Mouse (Mus musculus) thymus, postnatal 0 days (tissue): ENCODE results near the gene Rbfox1. TPM values are rescaled to one million over a fixed set of nuclear protein-coding genes. Genes with fewer than 3 reads are reported as not detected.

Source experiments
- DNase-seq: peaks from one replicate; pipeline ENCODE4 v3.0.0-alpha.2; 2015; ENCODE audit warnings: low spot score
- polyA plus RNA-seq: library from polyadenylated mRNA; unstranded; fragments of >200 nt; fragmentation: Nextera tagmentation; extraction: Ambion mirVana; gene quantifications from 2 replicates; pipeline ENCODE4 v1.2.1, GENCODE M21; 2015

Rbfox1 gene
- polyA plus RNA-seq, 1 experiment from 2014 or later, result 3.2 TPM

DNA sequence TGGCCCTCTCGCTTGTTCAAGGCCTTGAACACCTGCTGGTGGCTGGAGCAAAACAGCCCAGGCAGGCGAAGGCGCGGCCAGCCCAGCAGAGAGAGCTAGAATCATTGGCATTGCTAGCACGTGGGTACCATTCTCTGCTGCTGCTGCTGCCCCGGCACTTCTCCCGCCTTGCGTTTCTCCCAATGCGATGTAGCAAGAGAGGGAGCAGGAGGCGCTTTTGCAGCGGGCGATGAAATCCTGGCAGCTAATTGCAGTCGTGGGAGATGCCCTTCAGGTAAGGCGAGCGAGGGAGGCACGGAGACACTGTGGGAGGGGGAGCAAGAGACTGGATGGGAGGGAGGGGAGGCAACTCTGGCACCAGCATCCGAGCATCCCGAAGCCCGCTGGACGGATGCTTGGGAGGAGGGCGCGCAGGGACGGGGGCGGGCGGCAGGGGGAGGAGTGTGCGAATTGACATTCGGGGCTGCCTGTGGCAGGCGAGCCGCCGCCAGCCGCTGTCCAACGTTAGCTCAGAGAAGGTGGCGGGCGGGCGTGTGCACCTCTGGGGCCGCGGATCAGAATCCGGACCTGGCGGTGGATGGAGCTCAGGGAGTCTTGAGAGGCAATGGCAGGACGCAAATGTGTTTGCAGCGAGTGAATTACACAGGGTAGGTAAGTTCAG, 463.6 kb downstream of the Rbfox1 start:
- no peak for DNase-seq

- no peak for DNase-seq
Measured at GRCm38 (mm10) chr16:6349381-6349780, 464.2 kb downstream of the Rbfox1 start.

GRCm38 (mm10) chr16:6350256-6350655, 465.1 kb downstream of the Rbfox1 start:
- no peak for DNase-seq

GRCm38 (mm10) chr16:6353191-6353590, 468.0 kb downstream of the Rbfox1 start:
- no peak for DNase-seq

DNA sequence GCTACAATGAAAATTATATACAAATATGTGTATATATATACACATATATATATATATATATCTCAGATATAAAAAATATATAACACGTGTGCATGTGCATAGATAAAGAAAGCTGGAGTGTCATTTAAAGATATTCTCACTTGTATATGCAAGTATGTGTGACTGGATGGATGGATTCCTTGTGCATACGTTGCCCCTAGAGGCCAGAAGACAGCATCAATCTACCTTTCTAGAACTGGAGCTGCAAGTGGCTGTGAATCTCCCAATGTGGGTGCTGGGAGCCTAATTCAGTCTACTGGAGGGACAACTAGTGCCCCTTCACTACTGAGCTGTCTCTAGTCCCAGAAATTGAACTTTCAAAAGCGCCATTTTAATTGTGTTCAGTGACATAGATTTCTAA, 471.8 kb downstream of the Rbfox1 start:
- no peak for DNase-seq

GRCm38 (mm10) chr16:6365793-6366192, 480.6 kb downstream of the Rbfox1 start:
- no peak for DNase-seq

DNA sequence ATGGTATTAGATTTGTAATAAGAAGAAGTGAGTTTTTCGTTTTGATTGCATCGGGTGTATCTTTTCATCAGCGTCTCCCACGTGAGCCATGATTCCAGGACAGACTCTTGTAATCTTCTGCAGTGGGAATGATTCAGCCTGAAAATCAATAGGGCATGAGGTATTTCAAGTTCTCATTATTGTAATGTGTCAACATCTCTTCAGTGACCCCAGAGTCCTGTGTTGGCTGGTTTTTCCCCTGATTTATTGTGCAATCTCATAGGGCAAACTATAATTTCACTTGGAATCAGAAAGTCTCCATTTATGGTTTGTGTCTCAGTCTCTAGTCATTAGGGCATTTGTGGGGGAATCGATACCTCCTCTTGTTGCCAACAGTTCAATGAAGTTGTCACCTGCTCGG, 481.5 kb downstream of the Rbfox1 start:
- DNase-seq, result no peak

- no peak for DNase-seq
Measured at GRCm38 (mm10) chr16:6380924-6381323, 495.8 kb downstream of the Rbfox1 start.

- DNase-seq, result no peak
Measured at GRCm38 (mm10) chr16:6381572-6381971, 496.4 kb downstream of the Rbfox1 start.

GRCm38 (mm10) chr16:6382712-6383111, 497.6 kb downstream of the Rbfox1 start:
- DNase-seq, result no peak

DNA sequence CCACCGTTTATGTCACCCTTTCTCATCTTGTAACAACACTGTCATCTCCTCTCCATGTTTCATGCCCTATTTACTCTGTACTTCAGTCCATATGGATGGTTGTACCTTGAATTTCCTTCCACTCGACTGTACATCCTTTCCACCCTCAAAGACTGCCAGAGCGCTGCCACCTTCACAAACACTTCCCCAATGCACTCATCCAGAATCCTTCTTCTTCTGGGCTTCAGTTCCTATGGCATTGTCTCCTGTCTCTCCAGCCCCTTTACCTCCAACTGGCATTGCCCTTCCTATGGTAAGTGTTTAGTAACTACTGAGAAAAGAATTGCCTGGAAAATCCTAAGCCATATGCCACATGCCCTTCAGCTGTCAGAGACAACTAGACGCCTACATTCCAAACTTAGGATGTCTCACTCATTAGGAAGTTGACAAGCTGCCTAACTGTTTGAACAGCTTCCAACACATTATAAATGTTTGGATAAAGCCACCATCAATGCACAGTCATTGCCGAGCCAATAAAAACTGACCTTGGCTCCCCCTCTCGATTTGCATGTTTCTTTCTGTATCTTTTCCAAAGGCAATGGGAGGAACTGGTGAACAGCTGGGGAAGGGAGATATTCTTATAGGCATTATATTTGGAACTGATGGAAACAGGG, 505.2 kb downstream of the Rbfox1 start:
- DNase-seq, result no peak

DNA sequence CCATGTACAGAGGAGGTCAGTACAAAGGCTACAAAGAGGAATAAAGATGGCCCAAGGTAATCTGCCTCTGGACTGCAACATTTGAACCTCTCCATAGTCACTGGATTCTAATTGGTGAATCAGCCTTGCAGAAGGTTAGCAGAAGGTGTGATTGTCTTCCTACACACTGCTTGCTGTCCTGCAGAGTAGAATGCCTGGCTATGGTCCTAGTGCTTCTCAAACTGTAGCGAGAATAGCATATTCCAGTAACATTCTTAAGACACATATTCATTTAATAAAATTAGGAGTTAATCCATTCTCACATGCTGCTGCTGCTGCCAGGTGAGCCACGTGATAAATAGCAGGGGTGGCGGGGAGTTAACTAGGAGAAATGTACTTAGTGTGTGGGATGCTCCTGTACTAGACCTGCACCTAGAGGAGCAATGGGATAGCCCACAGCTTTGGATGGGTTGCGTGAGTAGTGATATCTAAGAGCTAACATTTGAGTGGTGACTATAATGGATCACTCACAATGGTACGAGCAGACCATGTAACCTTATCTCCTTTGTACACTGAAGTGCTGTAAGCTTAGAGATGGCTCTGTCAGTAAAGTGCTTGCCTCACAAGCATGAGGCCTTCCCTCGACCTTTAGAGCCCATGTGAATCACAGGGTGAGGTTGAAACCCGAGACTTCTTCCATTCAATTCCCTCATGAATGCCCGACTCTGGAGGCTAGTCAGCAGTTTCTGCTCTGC, 511.7 kb downstream of the Rbfox1 start:
- DNase-seq, result no peak

DNA sequence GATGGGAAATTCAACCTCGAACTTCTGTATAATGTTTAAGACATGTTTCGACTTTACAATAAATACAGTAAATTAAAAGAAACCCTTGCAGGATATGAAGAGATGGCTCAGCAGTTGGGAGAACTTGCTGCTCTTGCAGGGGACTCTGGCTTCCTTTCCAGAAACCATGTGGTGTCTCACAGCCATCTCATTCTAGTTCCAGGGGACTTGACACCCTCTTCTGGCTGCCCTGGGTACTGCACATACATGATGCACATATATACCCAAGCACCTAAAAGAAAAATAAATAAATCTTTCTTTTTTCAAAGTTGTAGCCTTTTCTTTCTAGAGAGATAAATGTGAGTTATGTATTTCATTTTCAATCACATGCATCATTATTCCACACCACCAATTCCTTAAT, 512.5 kb downstream of the Rbfox1 start:
- DNase-seq, result no peak

- no peak for DNase-seq
Measured at GRCm38 (mm10) chr16:6402816-6403215, 517.7 kb downstream of the Rbfox1 start.

- DNase-seq, result no peak
Measured at GRCm38 (mm10) chr16:6414846-6415245, 529.7 kb downstream of the Rbfox1 start.

DNA sequence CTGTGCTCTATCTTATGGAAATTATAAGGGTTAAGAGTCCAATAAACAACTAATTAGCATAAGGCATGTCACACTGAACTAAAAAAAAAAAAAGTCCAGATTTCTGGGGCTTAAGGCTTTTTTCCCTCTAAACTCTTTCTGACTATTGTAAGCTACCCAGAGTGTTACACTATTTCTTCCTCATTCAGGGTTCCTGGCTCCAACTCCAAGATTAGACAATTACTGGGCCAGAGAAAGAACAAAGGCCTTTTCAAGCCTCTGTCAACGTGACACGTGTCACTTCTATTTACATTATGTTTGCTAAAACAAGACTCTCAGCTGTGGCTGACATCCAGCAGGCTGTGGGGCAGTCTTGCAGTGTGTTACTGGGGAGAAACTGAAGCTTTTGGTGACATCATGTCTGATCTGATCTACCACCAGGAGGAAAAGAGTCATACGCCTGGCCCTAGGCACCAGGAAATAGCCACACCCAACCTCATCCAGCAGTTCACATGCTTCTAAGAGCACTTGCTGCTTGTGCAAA, 536.5 kb downstream of the Rbfox1 start:
- DNase-seq, result no peak

DNA sequence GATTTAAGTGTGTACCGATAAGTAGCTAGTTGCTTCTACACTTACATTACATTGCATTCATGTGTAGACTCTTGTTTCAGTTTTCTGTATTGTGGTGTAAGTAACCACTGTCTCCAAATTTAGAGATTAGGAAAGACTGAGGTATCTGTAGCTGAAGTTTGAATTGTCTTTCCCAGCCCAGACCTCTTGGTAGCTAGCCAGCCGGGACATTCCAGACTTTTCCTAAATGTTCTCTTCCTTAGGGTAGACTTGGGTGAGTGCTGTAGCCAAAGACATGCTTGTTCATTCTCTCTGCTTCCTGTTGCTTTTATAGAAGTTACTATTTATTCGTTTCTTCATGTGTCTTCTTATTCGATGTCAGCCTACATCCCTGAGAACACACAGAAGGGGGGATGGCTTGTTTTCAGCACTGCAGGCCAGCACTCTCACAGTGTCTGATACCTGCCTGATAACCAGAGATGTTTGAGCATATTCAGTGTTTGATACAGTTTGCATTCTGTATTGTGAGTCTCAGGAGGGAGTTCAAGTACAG, 538.8 kb downstream of the Rbfox1 start:
- DNase-seq, result no peak

DNA sequence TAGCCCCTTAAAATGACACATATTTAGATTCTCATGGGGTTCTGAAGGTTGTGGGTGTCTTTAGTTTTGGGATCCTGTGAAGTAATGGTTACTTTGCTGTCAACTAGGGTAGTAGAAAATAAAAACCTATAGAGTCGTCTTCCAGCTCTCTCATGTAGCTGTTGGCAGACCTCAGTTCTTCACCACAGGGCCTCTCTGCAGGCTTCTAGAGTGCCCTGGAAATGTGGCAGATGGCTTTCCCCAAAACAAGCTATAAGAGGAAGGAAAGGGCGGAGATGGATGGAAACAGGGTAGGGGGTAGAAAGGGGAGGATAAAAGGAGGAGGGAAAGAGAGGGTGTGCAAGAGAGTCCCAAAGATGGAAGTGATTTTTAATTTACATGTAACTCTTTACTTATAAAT, 539.6 kb downstream of the Rbfox1 start:
- DNase-seq, result no peak

- no peak for DNase-seq
Measured at GRCm38 (mm10) chr16:6427292-6428281, 542.4 kb downstream of the Rbfox1 start.

GRCm38 (mm10) chr16:6430981-6431380, 545.8 kb downstream of the Rbfox1 start:
- no peak for DNase-seq

- no peak for DNase-seq
Measured at GRCm38 (mm10) chr16:6436445-6436844, 551.3 kb downstream of the Rbfox1 start.
